Mouse (Mus musculus) spleen, adult 18-20 months (tissue): Measurements from ENCODE around the gene Spindoc.

ENCODE experiments used
- DNase-seq, 2 experiments: peaks; one replicate each; pipeline ENCODE4 v3.0.0; 2022; ENCODE audit warnings: mixed read lengths in 2 of 2

Gene Spindoc

GRCm38 (mm10) chr19:7382903-7383865, at the start of gene Spindoc:
Spindoc (minus strand) TSS chr19:7382994.
- DNase-seq = peak; percentile 94 to 100

GRCm38 (mm10) chr19:7425398-7425775, 42.6 kb upstream of the Spindoc start:
- no peak for DNase-seq

DNA sequence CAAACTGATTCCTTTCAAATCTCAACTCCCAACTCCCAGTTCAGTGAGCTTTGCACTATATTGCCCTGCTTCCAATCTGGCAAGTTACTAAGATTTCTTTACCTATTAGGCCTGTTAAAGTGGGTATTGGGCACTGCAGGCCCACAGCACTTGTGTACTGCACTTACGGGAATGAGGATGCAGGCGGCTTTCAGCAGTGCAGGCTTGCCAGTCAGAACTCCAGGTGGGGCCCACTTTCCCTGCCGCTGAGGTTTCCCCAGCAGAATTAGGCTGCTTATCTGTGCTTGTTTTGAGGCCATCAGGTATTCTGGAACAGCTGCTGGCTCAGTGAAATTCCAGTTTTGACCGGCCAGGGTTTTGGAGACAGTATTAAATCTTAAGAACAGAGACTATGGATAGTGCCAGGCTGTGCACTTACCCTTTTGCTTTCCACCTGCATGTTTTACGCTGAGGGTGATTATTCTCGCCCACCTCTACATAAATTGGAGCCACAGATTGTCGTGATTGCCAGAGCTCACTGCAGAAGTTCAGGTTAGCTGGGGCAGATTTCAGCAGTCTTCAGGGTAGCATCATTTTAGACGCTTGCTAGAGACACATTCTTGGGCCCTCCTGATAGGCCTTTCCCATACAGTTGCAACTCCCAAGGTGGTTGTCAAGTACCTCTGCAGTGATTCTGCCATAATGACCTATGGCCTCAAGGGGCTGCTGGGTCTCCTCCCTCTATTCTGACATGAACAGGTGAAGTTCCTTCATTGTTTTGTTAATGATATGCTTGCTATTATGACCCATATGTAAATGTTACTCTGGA, 42.0 kb upstream of the Spindoc start:
- DNase-seq = no peak

- DNase-seq = no peak
These were observed 41.3 kb upstream of the Spindoc start for GRCm38 (mm10) chr19:7424131-7424530.

DNA sequence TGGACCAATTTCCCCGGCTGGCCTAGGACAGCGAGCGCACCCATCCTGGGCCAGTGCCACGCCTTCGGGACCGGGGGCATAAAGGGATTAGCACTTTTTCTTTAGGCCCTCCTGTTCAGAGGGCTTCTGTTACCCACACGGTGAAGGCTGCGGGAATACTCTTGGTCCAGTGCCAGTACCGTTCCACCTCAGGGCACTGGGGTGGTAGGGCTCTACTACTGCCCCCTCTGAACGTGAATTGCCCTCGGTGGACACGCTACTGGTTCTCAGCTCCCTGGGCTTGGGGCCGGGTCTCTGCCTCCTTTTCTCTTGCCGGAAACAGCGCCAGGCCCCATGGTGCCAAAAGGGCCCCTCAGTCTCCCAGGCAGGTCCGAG, 40.8 kb upstream of the Spindoc start:
- DNase-seq = no peak

GRCm38 (mm10) chr19:7423028-7423655, 40.3 kb upstream of the Spindoc start:
- DNase-seq = peak; percentile 23 to 30

DNA sequence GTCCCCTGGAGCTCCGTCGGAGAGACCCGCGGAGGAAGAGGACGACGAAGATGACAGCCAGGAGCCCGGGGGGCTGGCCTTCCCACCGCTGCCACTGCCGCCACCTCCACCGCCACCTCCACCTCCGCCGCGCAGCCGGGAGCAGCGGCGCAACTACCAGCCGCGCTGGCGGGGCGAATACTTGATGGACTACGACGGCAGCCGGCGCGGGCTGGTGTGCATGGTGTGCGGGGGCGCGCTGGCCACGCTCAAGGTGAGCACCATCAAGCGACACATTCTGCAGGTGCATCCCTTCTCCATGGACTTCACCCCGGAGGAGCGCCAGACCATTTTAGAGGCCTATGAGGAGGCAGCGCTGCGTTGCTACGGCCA, 39.8 kb upstream of the Spindoc start:
- no peak for DNase-seq

DNA sequence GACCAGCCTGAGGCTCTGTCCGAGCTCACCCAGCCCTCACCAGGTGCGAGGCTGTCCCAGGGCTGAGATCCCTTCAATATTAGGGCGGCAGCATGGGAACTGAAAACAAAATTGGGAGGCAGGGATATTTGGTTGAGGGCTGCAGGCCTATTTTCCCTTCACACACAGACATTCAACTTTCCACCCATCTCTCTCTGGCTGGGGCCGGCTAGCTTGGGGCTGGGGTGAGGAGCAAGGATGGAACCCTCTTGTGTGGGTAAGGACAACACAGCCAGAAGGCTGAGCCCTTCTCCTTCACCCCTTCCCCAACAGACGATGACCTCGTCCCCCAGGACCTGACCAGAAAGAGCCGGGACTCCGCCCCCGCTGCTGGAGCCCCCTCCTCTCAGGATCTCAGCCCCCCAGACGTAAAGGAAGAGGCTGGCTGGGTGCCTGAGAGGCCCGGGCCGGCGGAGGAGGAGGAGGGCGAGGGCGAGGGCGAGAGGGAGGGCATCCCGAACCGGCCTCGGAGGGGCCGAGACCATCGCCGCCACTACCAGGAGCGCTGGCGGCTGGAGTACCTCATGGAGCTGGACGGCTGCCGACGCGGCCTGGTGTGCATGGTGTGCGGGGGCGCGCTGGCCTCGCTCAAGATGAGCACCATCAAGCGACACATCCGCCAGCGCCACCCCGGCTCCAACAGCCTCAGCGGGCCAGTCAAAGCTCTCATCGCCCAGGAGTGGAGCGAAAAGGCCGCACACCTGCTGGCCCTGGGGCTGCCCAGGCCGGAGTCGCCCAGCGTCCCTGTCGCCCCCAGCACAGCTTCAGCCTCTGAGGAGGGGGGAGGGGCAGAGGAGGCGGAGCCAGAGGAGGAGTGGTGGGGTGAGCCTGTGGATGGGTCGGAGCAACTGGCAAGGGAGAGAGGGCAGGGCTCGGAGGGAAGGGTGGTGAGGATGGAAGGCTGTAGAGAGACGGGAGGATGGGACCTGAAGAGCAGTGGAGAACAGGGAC, 39.1 kb upstream of the Spindoc start:
- DNase-seq = no peak

DNA sequence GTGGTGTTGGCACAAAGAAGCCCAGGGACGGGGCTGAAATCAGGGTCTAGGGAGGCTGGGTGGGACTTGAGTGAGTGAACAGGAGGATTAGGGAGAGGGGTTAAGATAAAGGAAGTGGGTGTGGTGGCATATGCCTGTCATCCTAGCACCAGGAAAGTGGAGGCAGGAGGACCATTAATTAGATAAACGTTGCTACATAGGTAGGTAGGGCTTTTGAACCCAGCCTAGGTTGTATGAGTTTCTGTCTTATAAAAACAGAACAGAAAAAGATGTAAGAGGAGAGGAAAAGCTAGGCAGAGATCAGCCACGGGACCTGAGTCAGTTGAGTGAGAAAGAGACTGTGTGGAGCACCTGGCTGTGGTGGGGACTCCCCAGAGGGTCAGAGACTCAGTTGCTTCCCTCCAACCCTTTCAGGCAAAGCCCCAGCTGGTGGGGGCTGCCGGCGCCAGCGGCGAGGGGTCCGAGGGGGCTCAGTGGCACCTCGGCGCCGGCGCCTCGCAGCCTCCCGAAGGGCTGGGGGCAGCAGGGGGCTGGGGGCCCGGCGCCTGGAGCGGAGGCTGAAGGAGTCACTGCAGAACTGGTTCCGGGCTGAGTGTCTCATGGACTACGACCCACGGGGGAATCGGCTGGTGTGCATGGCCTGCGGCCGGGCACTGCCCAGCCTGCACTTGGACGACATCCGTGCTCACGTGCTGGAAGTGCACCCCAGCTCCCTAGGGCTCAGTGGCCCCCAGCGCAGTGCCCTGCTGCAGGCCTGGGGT, 38.2 kb upstream of the Spindoc start:
- DNase-seq = no peak

GRCm38 (mm10) chr19:7420108-7420507, 37.3 kb upstream of the Spindoc start:
- no peak for DNase-seq

- no peak for DNase-seq
These were observed 36.3 kb upstream of the Spindoc start for GRCm38 (mm10) chr19:7419134-7419533.

DNA sequence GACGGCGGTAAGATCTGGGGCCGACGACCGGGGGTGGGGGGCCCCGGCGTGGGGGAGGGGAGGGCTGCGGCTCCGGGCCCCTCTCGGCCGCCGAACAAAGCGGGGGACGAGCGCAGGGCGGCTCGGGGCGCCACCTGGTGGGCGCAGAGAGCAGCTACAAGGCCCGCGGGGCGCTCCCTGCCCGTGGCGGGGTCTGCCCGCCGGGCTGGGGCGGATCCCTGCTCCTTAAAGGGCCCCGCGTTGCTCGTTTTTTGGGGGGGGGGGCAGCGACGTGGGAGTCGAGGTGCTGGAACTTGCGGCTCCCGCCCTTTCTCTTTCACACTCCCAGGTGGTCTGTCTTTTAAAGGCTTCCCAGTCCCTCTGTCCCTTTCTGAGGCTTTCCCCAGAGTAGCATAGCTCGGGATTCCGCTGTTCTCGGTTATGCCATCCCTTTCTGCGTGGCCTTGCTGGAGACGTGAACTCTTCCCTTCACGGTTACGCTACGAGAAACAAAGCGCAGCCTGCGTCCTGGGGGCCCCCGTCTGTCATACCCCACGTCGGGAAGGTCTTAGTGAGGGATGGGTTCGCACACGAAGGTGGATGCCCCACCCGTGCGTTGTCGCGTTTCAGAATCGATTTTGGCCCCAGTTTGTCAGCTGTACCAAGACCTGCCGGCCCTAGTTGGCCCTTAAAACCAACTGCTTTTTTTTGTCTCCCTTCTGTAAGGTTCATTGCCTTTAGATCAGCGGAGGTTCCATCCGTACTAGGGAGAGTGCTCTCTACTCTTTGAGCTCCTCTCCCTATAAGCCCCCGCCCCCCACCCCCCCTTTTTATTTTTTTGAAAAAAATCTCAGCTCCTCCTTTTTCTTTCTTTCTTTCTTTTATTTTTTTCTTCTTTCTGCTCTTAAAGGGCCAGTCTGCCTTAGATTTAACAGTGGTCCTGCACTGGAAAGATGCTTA, 35.4 kb upstream of the Spindoc start:
- DNase-seq = peak; percentile 56 to 76

GRCm38 (mm10) chr19:7416834-7417735, 34.3 kb upstream of the Spindoc start, which contains the start of gene 2700081O15Rik:
2700081O15Rik (plus strand) TSS chr19:7417625.
- DNase-seq = peak; percentile 27 to 49

DNA sequence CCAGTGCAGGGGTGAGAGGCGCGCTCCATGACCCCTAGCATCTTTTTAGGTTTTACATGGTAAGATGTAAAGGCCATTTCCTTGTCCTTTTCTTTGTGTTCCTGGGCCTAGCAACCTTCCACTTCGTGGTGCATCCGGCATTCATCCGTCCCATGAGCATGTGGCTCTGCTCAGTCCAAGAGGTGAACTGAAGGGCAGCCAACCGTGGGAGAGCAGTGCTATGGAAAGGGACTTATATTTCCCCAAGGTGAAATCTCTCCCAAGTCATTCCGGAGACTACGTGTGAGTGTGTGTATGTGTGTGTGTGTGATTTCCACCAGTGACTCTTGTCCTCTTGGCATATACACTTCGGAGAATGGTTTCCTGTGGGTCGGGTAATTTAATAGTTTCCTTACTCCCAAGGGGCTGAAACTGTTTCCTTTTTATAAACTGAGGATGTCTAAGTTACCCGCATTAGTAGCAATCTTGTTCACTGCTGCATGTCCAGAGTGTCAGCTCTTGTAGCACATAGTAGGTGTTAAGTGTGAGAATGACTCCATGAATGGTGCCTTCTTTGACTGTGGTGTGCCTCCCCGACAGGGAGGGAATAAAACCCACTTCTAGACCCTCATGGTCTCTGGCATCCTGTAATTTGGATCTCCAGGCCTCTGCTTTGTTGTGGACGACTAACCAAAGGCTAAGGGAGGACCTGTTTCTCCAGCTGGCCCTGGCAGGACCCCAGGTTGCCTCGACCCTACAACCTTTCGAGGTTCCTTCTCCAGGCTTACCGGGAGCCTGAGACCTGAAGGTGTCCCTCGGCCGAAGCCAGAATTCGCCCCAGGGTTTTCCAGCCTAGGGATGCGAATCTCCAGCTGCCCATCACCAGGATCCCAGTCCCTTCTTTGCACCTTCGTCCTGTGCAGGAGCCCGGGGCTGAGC, 33.4 kb upstream of the Spindoc start:
- DNase-seq = no peak

GRCm38 (mm10) chr19:7412361-7412760, 29.6 kb upstream of the Spindoc start:
- DNase-seq = no peak

DNA sequence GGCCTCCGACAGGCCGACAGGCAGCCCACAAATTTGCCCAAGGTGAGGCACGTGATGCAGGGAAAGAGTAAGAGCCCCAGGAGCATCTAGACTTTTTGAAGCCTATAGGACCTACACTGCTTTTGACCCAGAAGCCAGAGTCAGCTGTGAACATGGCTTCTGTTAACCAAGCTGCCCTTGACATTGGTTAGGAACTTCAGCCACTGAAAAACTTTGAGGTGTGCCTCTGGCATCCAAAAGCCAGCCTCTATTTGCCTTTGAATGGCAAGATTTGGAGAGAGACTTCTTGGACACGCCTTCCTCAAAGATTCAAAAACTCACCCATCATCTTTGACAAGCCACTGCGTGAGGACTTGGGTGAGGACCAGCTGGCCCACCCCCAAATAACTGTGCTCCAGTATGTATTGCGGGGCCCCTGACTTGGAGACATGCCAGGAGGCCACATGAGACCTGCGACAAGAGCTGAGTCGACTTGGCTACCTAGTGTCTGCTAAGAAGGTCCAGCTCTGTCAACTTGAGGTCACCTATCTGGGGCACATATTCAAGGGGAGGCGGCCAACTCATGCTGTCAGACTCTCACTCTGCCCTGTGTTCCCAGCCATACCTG, 21.9 kb upstream of the Spindoc start:
- no peak for DNase-seq

GRCm38 (mm10) chr19:7400635-7401034, 17.8 kb upstream of the Spindoc start:
- no peak for DNase-seq
